In genomic region chr9:101286766-101287165, GRCm38 (mm10) we compare ENCODE assay signal across 23 mouse cellular contexts. TPM values are rescaled to one million over a fixed set of nuclear protein-coding genes. Genes with fewer than 3 reads are reported as not detected.
DNase-seq lines count a peak whose midpoint lies in the region; ATAC-seq and TF ChIP-seq lines count a peak whose summit lies in the region.
"Had no signal": no experiment of that assay in that cellular context is flagged by ENCODE, and none has a peak within 500 bp of the region (broad histone marks: within the 10 kb centered on the region; RNA-seq: fewer than 3 reads in every experiment).

No protein-coding gene starts in this region.

- H3K9ac ChIP-seq in forebrain, embryonic 14.5 days (ENCODE audit: low read length) = no peak overlapping the region
- H3K9ac ChIP-seq: embryonic facial prominence, embryonic 13.5 days; embryonic facial prominence, embryonic 15.5 days; forebrain, embryonic 13.5 days had no signal

- 30% methylated on average over 4 of the region's 4 CpGs for WGBS in forebrain, embryonic 14.5 days
- 81% methylated on average over 4 of the region's 4 CpGs for WGBS in forebrain, embryonic 10.5 days

- no peak overlapping the region for H3K4me2 ChIP-seq in forebrain, embryonic 14.5 days (ENCODE audit: low read length)
- H3K4me2 ChIP-seq: embryonic facial prominence, embryonic 13.5 days; embryonic facial prominence, embryonic 15.5 days; forebrain, embryonic 13.5 days had no signal

- H3K27ac ChIP-seq in left cerebral cortex, adult 2 months = peak overlapping the region; percentile 7; the same call in 1 of the 2 replicates
- H3K27ac ChIP-seq in forebrain, embryonic 14.5 days (ENCODE audit: low read depth, low read length) = no peak overlapping the region
- no peak overlapping the region for H3K27ac ChIP-seq in forebrain, embryonic 10.5 days
- H3K27ac ChIP-seq: embryonic facial prominence, embryonic 13.5 days; embryonic facial prominence, embryonic 15.5 days; forebrain, embryonic 13.5 days had no signal

- DNase-seq in left cerebral cortex, adult 2 months (ENCODE audit: extremely low spot score in 1 of 2, low spot score in 2 of 2) = no peak
- no peak for DNase-seq in left cerebral cortex, postnatal 36 days (ENCODE audit: low spot score in 2 of 2)
- peak; percentile 46 for DNase-seq in Muller cell, postnatal 12 days (ENCODE audit: inconsistent ontology term)
- peak; percentile 51 for DNase-seq in brain, adult 2 months (ENCODE audit: low read depth, low spot score)
- DNase-seq in forebrain, embryonic 14.5 days (ENCODE audit: low spot score) = no peak
- no peak for DNase-seq in forebrain, embryonic 10.5 days (ENCODE audit: extremely low spot score, low spot score)
- DNase-seq: adrenal gland, adult 8-10 months; adrenal gland, postnatal 14 days; adrenal gland, postnatal 36 days; cerebellum, adult 11 months; cerebellum, adult 18-20 months; cerebellum, adult 8-10 months; cerebellum, adult 9-11 months; cerebellum, postnatal 14 days; cerebellum, postnatal 36 days; embryo, embryonic 11 days had no signal

- intact Hi-C loops in left cerebral cortex, adult 2 months (cut with DNase I) = no loop called here
- intact Hi-C loops in left cerebral cortex, postnatal 36 days (cut with DNase I) = no loop called here

- TF ChIP-seq CTCF in left cerebral cortex, adult 2 months (IDR thresholded peaks at IDR 0.05) = no peak

- no peak for ATAC-seq in forebrain, embryonic 14.5 days
- ATAC-seq: activated CD4-positive, CD25-positive, alpha-beta regulatory T cell, adult 4 months; forebrain, embryonic 13.5 days; forebrain, embryonic 16.5 days; Patski had no signal

- peaks cover 4% of the 10 kb centered on the region; the same call in 1 of the 2 replicates for H3K4me1 ChIP-seq in forebrain, embryonic 14.5 days (ENCODE audit: control insufficient read depth, insufficient read depth, low read length)
- H3K4me1 ChIP-seq in forebrain, embryonic 10.5 days = peaks cover 5% of the 10 kb centered on the region; the same call in 1 of the 2 replicates
- H3K4me1 ChIP-seq: embryonic facial prominence, embryonic 15.5 days had no signal

- H3K36me3 ChIP-seq in forebrain, embryonic 14.5 days (ENCODE audit: control insufficient read depth, insufficient read depth, low read length) = no peaks in the 10 kb centered on the region
- no peaks in the 10 kb centered on the region for H3K36me3 ChIP-seq in forebrain, embryonic 10.5 days (replicated peaks)
- H3K36me3 ChIP-seq: embryonic facial prominence, embryonic 13.5 days; embryonic facial prominence, embryonic 15.5 days had no signal

- no peak overlapping the region for H3K4me3 ChIP-seq in left cerebral cortex, adult 2 months
- no peak overlapping the region for H3K4me3 ChIP-seq in forebrain, embryonic 14.5 days (ENCODE audit: low read depth, low read length)
- no peak overlapping the region for H3K4me3 ChIP-seq in forebrain, embryonic 10.5 days
- H3K4me3 ChIP-seq: embryonic facial prominence, embryonic 13.5 days; embryonic facial prominence, embryonic 15.5 days; erythroblast, embryonic 14.5 days; forebrain, embryonic 13.5 days had no signal

- no peaks in the 10 kb centered on the region for H3K9me3 ChIP-seq in forebrain, embryonic 14.5 days (replicated peaks; ENCODE audit: control insufficient read depth, low read length)
- no peaks in the 10 kb centered on the region for H3K9me3 ChIP-seq in forebrain, embryonic 10.5 days
- H3K9me3 ChIP-seq: embryonic facial prominence, embryonic 13.5 days; embryonic facial prominence, embryonic 15.5 days; forebrain, embryonic 13.5 days had no signal

- H3K27me3 ChIP-seq in forebrain, embryonic 14.5 days (replicated peaks; ENCODE audit: control insufficient read depth, insufficient read depth, low read length) = no peaks in the 10 kb centered on the region
- H3K27me3 ChIP-seq in forebrain, embryonic 10.5 days (ENCODE audit: poor library complexity, severe bottlenecking) = no peaks in the 10 kb centered on the region
- H3K27me3 ChIP-seq: embryonic facial prominence, embryonic 13.5 days; embryonic facial prominence, embryonic 15.5 days; forebrain, embryonic 13.5 days; Patski had no signal

RNA-seq across cellular contexts. Expression of gene Ppp2r3a, which starts 35.2 kb away (rescaled TPM):
- 10 to 100 TPM; 19.4 to 20.9 TPM for total RNA-seq in left cerebral cortex, adult 2 months (2021)
- total RNA-seq in left cerebral cortex, postnatal 36 days (2021) = 10 to 100 TPM; 20.4 to 22.3 TPM
- polyA plus RNA-seq in forebrain, embryonic 14.5 days (2014; fragmentation: Nextera tagmentation; extraction: Ambion mirVana) = 20.6 and 25.8 TPM in 2 replicates
- polyA plus RNA-seq in forebrain, embryonic 10.5 days (2016; fragmentation: Nextera tagmentation; extraction: Ambion mirVana) = 7.4 and 8.7 TPM in 2 replicates

Comparison
In these comparisons a context has a peak if more than half of its experiments do, and no peak if none do; other contexts are left out.
1. DNase-seq: peak in Muller cell, postnatal 12 days (single experiment) and brain, adult 2 months (single experiment); none in left cerebral cortex, adult 2 months (0 of 2), left cerebral cortex, postnatal 36 days (0 of 2), forebrain, embryonic 14.5 days (single experiment) and forebrain, embryonic 10.5 days (single experiment).